Mouse (Mus musculus) heart, postnatal 0 days (tissue): ENCODE measurements around the gene Magi1.

ENCODE experiments used
- CTCF ChIP-seq: IDR thresholded peaks from 2 replicates; pipeline ENCODE4 v1.5.1; 2016; ENCODE audit warnings: antibody characterized with exemption, control low read depth, low read depth
- EP300 ChIP-seq: IDR thresholded peaks from 2 replicates; pipeline ENCODE4 v1.6.1; 2016; ENCODE audit warnings: antibody characterized with exemption, low read depth

DNA sequence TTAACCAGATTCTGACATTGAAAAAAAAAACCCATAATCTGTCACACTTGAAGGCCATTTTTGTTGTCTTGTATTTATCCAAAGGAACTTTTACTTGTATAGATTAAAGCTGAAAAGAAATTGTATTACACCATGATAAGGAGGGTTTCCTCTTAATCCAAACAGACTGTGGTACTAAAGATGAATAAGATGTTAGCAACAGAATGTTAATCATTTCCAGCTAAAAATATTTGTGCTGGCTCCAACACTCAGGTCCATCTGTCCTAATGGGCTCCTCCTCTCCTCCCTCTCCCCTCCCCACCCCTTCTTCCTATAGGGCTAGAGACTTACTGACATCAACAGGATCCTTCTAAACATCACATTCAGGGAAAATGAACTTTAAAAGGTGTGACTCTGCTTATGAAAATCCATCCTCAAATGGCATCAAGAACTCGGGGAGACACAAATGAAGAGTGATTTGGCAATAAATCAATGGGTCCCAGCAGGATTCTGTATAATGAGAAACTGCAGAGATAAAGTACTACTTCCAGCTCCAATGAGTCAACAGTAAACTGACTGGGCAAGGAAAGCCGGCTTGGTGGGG lies 102.0 kb downstream of the Magi1 start:
- TF ChIP-seq CTCF (no peak), EP300 (no peak)
